Mouse (Mus musculus): ENCODE results near the gene Ttyh3. TPM values are rescaled to one million over a fixed set of nuclear protein-coding genes. Genes with fewer than 3 reads are reported as not detected.

The Ttyh3 gene
- polyA plus RNA-seq, 1 experiment: 139 TPM

DNA sequence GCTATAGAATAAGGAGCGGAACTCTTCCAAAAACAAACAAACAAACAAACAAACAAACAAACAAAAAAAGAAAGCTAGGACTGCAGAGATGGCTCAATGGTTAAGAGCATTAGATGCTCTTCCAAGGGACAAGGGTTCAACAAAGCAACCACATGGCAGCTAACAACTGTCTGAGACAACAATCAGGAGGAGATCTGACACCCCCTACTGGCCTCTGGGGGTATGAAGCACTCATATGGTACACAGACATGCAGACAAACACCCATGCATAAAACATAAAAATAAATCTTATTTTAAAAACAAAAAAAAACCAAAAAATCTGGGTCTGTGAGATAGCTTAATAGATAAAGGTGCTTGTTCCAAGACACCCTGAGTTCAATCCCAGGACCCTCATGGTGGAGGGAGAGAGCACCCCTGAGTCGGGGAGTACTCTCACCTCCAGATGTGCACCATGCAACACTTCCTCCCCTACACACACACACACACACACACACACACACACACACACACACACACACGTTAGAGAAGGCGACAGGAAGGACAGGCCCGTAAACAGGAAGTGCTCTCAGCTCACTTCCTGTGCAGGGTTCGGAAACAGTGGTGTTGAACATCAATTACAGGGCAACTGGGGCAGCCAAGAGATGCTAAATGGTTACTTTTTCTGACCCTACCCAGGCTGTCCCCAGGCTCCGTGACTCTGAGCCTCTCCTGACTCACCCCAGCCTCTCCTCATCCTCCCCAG is 12.3 kb downstream of the Ttyh3 start:
- WGBS: 44% methylated on average over 7 of the region's 7 CpGs
- Histone ChIP-seq H3K4me1 (replicated peaks; ENCODE audit: control insufficient read depth, insufficient read depth, low read length) (peaks cover 24% of the 10 kb centered on the region), H3K36me3 (ENCODE audit: control insufficient read depth, insufficient read depth, low read length) (peaks cover 9% of the 10 kb centered on the region), H3K4me3 (ENCODE audit: control insufficient read depth, insufficient read depth, low read length) (no peak overlapping the region), H3K27ac (ENCODE audit: control insufficient read depth, insufficient read depth, low read length) (peak overlapping the region; percentile 87), H3K27me3 (ENCODE audit: control insufficient read depth, insufficient read depth, low read length) (no peaks in the 10 kb centered on the region)
- TF ChIP-seq CTCF (IDR thresholded peaks at IDR 0.05; ENCODE audit: borderline replicate concordance, control insufficient read depth, extremely low read depth, insufficient read depth, low read length, poor library complexity) (no peak), POLR2A (IDR thresholded peaks at IDR 0.05; ENCODE audit: control insufficient read depth, extremely low read depth, insufficient read depth, low read length, poor library complexity) (no peak)
- DNase-seq: peak; percentile 41

DNA sequence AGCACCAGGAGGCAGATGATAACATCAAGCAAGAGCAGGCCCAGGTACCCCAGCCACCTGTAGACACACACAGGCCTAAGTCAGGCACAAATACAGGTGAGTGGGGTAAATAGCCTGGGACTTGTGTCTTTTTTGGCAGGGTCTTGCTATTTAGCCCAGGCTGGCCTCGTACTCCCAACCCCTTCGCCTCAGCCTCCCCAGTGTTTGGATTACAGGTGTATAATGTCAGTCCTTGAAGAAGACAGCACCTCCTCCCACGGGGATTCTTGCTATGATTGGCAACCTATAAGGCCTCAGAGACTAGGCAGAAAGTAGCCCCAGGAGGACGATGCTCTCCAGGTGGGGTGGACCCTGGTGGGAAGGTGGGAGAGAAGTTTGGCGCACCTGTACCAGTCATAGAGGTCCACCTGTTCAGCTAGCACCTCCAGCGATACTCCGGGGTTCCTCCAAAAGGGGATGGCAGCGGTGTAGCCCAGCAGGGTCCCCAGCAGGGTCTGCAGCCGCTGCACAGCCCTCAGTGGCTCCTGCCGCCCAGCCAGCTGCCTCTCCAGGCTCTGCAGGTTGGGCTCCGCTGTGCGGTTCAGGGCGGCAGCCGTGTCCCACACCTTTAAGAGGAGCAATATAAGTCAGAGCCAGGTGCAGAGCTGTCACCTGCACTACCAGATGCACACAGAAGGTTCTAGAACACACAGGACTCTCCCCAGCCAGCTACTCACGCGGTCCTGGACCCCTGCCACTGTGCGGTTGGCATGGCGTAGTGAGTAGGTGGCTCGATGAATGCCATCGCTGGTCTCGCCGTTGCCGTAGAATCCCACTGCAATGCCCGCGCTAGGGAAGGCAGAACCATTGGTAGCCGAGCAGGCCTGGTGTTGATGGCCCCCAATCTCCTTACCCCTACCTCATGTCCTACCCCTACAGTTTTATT is 13.8 kb downstream of the Ttyh3 start:
- Histone ChIP-seq H3K27me3 (ENCODE audit: control insufficient read depth, insufficient read depth, low read length) (no peaks in the 10 kb centered on the region), H3K27ac (ENCODE audit: control insufficient read depth, insufficient read depth, low read length) (no peak overlapping the region), H3K4me3 (ENCODE audit: control insufficient read depth, insufficient read depth, low read length) (no peak overlapping the region), H3K36me3 (ENCODE audit: control insufficient read depth, insufficient read depth, low read length) (peaks cover 9% of the 10 kb centered on the region), H3K4me1 (replicated peaks; ENCODE audit: control insufficient read depth, insufficient read depth, low read length) (peaks cover 15% of the 10 kb centered on the region)
- no peak for DNase-seq
- no peak for TF ChIP-seq CTCF (IDR thresholded peaks at IDR 0.05; ENCODE audit: borderline replicate concordance, control insufficient read depth, extremely low read depth, insufficient read depth, low read length, poor library complexity)
- TF ChIP-seq POLR2A (IDR thresholded peaks at IDR 0.05; ENCODE audit: control insufficient read depth, extremely low read depth, insufficient read depth, low read length, poor library complexity): no peak
- 98% methylated on average over 26 of the region's 26 CpGs for WGBS

GRCm38 (mm10) chr5:140633432-140633831 is 15.4 kb downstream of the Ttyh3 start:
- TF ChIP-seq POLR2A (IDR thresholded peaks at IDR 0.05; ENCODE audit: control insufficient read depth, extremely low read depth, insufficient read depth, low read length, poor library complexity) (no peak), CTCF (IDR thresholded peaks at IDR 0.05; ENCODE audit: borderline replicate concordance, control insufficient read depth, extremely low read depth, insufficient read depth, low read length, poor library complexity) (no peak)
- Histone ChIP-seq H3K36me3 (ENCODE audit: control insufficient read depth, insufficient read depth, low read length) (peaks cover 13% of the 10 kb centered on the region), H3K27ac (ENCODE audit: control insufficient read depth, insufficient read depth, low read length) (no peak overlapping the region), H3K4me1 (replicated peaks; ENCODE audit: control insufficient read depth, insufficient read depth, low read length) (peaks cover 15% of the 10 kb centered on the region), H3K27me3 (ENCODE audit: control insufficient read depth, insufficient read depth, low read length) (no peaks in the 10 kb centered on the region), H3K4me3 (ENCODE audit: control insufficient read depth, insufficient read depth, low read length) (no peak overlapping the region)
- DNase-seq: no peak
- 96% methylated on average over 7 of the region's 7 CpGs for WGBS

GRCm38 (mm10) chr5:140628995-140629394 is 19.8 kb downstream of the Ttyh3 start:
- TF ChIP-seq CTCF (IDR thresholded peaks at IDR 0.05; ENCODE audit: borderline replicate concordance, control insufficient read depth, extremely low read depth, insufficient read depth, low read length, poor library complexity): peak; percentile 63
- TF ChIP-seq POLR2A (IDR thresholded peaks at IDR 0.05; ENCODE audit: control insufficient read depth, extremely low read depth, insufficient read depth, low read length, poor library complexity): no peak
- Histone ChIP-seq H3K4me1 (replicated peaks; ENCODE audit: control insufficient read depth, insufficient read depth, low read length) (no peaks in the 10 kb centered on the region), H3K27me3 (ENCODE audit: control insufficient read depth, insufficient read depth, low read length) (no peaks in the 10 kb centered on the region), H3K36me3 (ENCODE audit: control insufficient read depth, insufficient read depth, low read length) (peaks cover 18% of the 10 kb centered on the region), H3K4me3 (ENCODE audit: control insufficient read depth, insufficient read depth, low read length) (no peak overlapping the region), H3K27ac (ENCODE audit: control insufficient read depth, insufficient read depth, low read length) (no peak overlapping the region)
- WGBS: 97% methylated on average over 9 of the region's 9 CpGs
- peak; percentile 35 for DNase-seq

GRCm38 (mm10) chr5:140627580-140627979 is 21.3 kb downstream of the Ttyh3 start:
- no peak for TF ChIP-seq CTCF (IDR thresholded peaks at IDR 0.05; ENCODE audit: borderline replicate concordance, control insufficient read depth, extremely low read depth, insufficient read depth, low read length, poor library complexity)
- Histone ChIP-seq H3K27me3 (ENCODE audit: control insufficient read depth, insufficient read depth, low read length) (no peaks in the 10 kb centered on the region), H3K27ac (ENCODE audit: control insufficient read depth, insufficient read depth, low read length) (no peak overlapping the region), H3K36me3 (ENCODE audit: control insufficient read depth, insufficient read depth, low read length) (peaks cover 13% of the 10 kb centered on the region; the same call in 1 of the 2 replicates), H3K4me3 (ENCODE audit: control insufficient read depth, insufficient read depth, low read length) (no peak overlapping the region), H3K4me1 (replicated peaks; ENCODE audit: control insufficient read depth, insufficient read depth, low read length) (no peaks in the 10 kb centered on the region)
- DNase-seq: no peak
- WGBS: 97% methylated on average over 5 of the region's 5 CpGs

DNA sequence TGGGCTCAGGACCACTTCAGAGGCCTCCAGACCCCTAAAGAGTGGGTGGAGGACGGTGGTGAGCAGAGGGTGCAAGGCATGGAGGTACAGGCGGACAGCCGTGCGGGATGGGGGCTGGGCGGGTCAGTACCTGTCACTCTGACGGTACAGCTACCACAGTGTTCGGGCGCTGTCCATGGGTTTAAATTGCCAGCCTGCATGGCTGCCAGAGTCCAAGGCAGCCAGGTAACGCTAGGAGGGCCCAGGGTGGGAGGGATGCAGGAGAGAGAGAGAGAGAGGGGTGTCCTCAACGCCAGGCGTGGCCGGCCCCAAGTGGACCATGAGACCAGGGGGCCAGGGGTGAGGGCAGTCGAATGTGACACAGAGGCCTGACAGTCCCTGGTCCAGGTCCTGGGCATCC is 23.9 kb downstream of the Ttyh3 start:
- Histone ChIP-seq H3K4me3 (ENCODE audit: control insufficient read depth, insufficient read depth, low read length) (no peak overlapping the region), H3K27ac (ENCODE audit: control insufficient read depth, insufficient read depth, low read length) (no peak overlapping the region), H3K27me3 (ENCODE audit: control insufficient read depth, insufficient read depth, low read length) (no peaks in the 10 kb centered on the region), H3K4me1 (replicated peaks; ENCODE audit: control insufficient read depth, insufficient read depth, low read length) (no peaks in the 10 kb centered on the region), H3K36me3 (ENCODE audit: control insufficient read depth, insufficient read depth, low read length) (peaks cover 13% of the 10 kb centered on the region; the same call in 1 of the 2 replicates)
- TF ChIP-seq POLR2A (IDR thresholded peaks at IDR 0.05; ENCODE audit: control insufficient read depth, extremely low read depth, insufficient read depth, low read length, poor library complexity) (no peak), CTCF (IDR thresholded peaks at IDR 0.05; ENCODE audit: borderline replicate concordance, control insufficient read depth, extremely low read depth, insufficient read depth, low read length, poor library complexity) (no peak)
- DNase-seq: no peak
- WGBS: 95% methylated on average over 13 of the region's 13 CpGs

Measured in thymus, adult 2 months (tissue).